Mouse (Mus musculus): ENCODE measurements around the gene Klf2.

Klf2 gene

GRCm38 (mm10) chr8:72305210-72305905 lies 13.5 kb upstream of the Klf2 start, which contains the start of gene Gm10282:
Gene Gm10282 (minus strand): TSS chr8:72305260.
- DNase-seq (ENCODE audit: low read depth, low spot score), result peak; percentile 40

GRCm38 (mm10) chr8:72306913-72307312 lies 11.9 kb upstream of the Klf2 start:
- no peak for DNase-seq (ENCODE audit: low read depth, low spot score)

- no peak for DNase-seq (ENCODE audit: low read depth, low spot score)
Measured at GRCm38 (mm10) chr8:72308276-72308675, 10.6 kb upstream of the Klf2 start.

GRCm38 (mm10) chr8:72310849-72311506 lies 7.9 kb upstream of the Klf2 start:
- peak; percentile 77 for DNase-seq (ENCODE audit: low read depth, low spot score)

- DNase-seq (ENCODE audit: low read depth, low spot score), result no peak
Measured at GRCm38 (mm10) chr8:72312926-72313518, 5.8 kb upstream of the Klf2 start.

GRCm38 (mm10) chr8:72316053-72316695 lies 2.7 kb upstream of the Klf2 start:
- DNase-seq (ENCODE audit: low read depth, low spot score), result no peak

- DNase-seq (ENCODE audit: low read depth, low spot score), result no peak
Measured at GRCm38 (mm10) chr8:72317741-72318301, 1.0 kb upstream of the Klf2 start.

GRCm38 (mm10) chr8:72319397-72319796 lies 564 bp downstream of the Klf2 start:
- DNase-seq (ENCODE audit: low read depth, low spot score), result no peak

GRCm38 (mm10) chr8:72319921-72320802 lies 1.3 kb downstream of the Klf2 start:
- no peak for DNase-seq (ENCODE audit: low read depth, low spot score)

GRCm38 (mm10) chr8:72320803-72321583 lies 2.2 kb downstream of the Klf2 start:
- DNase-seq (ENCODE audit: low read depth, low spot score), result no peak

GRCm38 (mm10) chr8:72321635-72322441 lies 3.0 kb downstream of the Klf2 start:
- DNase-seq (ENCODE audit: low read depth, low spot score), result no peak

- no peak for DNase-seq (ENCODE audit: low read depth, low spot score)
Measured at GRCm38 (mm10) chr8:72322471-72322889, 3.6 kb downstream of the Klf2 start.

- no peak for DNase-seq (ENCODE audit: low read depth, low spot score)
Measured at GRCm38 (mm10) chr8:72323131-72323725, 4.4 kb downstream of the Klf2 start.

GRCm38 (mm10) chr8:72324036-72324706 lies 5.3 kb downstream of the Klf2 start:
- DNase-seq (ENCODE audit: low read depth, low spot score), result no peak

GRCm38 (mm10) chr8:72324708-72325107 lies 5.9 kb downstream of the Klf2 start:
- DNase-seq (ENCODE audit: low read depth, low spot score), result no peak

- no peak for DNase-seq (ENCODE audit: low read depth, low spot score)
Measured at GRCm38 (mm10) chr8:72329116-72329515, 10.3 kb downstream of the Klf2 start.

- DNase-seq (ENCODE audit: low read depth, low spot score), result peak; percentile 47
Measured at GRCm38 (mm10) chr8:72330806-72331516, 12.1 kb downstream of the Klf2 start.

- no peak for DNase-seq (ENCODE audit: low read depth, low spot score)
Measured at GRCm38 (mm10) chr8:72331631-72332030, 12.8 kb downstream of the Klf2 start.
